ENCODE assay signal across 19 mouse cellular contexts in the genomic region with DNA sequence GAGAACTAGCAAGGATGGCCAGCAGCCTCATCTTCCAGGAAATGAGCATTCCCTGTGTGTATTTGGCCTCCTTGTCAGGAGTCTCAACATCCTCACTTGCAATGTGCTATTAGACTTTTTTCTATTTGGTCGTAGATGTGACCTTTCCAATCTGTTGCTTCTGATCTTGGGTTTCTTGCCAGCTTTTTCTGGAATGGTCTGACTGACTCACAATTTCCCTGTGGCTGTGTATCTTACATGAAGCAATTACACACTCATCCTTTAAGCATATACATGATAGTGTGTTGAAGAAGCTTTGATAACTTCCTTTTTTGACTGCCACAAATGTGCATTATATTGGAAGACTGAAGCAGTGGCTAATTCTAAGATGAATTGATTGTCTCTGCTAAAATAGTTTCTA.
DNase-seq lines count a peak whose midpoint lies in the region; TF ChIP-seq lines count a peak whose summit lies in the region.
"Had no signal": no experiment of that assay in that cellular context is flagged by ENCODE, and none has a peak within 500 bp of the region (broad histone marks: within the 10 kb centered on the region; RNA-seq: fewer than 3 reads in every experiment).

No protein-coding gene starts in this region.

- H3K79me2 ChIP-seq in myocyte (ENCODE audit: control insufficient read depth, insufficient read depth): no peaks in the 10 kb centered on the region

- H3K4me3 ChIP-seq in myocyte: no peak overlapping the region
- H3K4me3 ChIP-seq: gastrocnemius, adult 2 months; heart, embryonic 12.5 days; heart, embryonic 15.5 days had no signal

- intact Hi-C loops in left cerebral cortex, postnatal 36 days (cut with DNase I): no loop called here

- TF ChIP-seq POLR2A in myocyte (IDR thresholded peaks at IDR 0.05; ENCODE audit: insufficient read length, low read depth): no peak

- H3K27me3 ChIP-seq in myocyte (ENCODE audit: control insufficient read depth, insufficient read depth, insufficient read length): no peaks in the 10 kb centered on the region
- H3K27me3 ChIP-seq: heart, embryonic 12.5 days; heart, embryonic 15.5 days had no signal

- peak overlapping the region; percentile 57 for H3K4me2 ChIP-seq in myocyte (ENCODE audit: low read depth)
- H3K4me2 ChIP-seq: heart, embryonic 12.5 days; heart, embryonic 15.5 days; hindbrain, embryonic 14.5 days had no signal

- peaks cover 34% of the 10 kb centered on the region for H3K36me3 ChIP-seq in myocyte (ENCODE audit: control insufficient read depth, insufficient read depth)

- DNase-seq in adrenal gland, postnatal 36 days: peak; percentile 14 to 37
- no peak for DNase-seq in adrenal gland, adult 8-10 months
- DNase-seq in Muller cell, postnatal 12 days (ENCODE audit: inconsistent ontology term): peak; percentile 5
- DNase-seq in heart, postnatal 4 days: no peak
- DNase-seq in left cerebral cortex, postnatal 36 days (ENCODE audit: low spot score in 2 of 2): no peak
- DNase-seq: adrenal gland, postnatal 14 days; cerebellum, adult 18-20 months; cerebellum, adult 9-10 months; cerebellum, postnatal 14 days; forebrain, postnatal 0 days; gastrocnemius, adult 2 months; gastrocnemius, postnatal 14 days; heart, postnatal 10 days; heart, postnatal 36 days; kidney, adult 18-20 months had no signal

- no peak overlapping the region for H3ac ChIP-seq in myocyte (ENCODE audit: control insufficient read depth, insufficient read length)

TF ChIP-seq in myocyte, 11 proteins besides CTCF, POLR2A, EP300 and RAD21:
- TF ChIP-seq TCF12 (IDR thresholded peaks at IDR 0.05; ENCODE audit: insufficient read depth, poor library complexity, severe bottlenecking): no peak
- no peak for TF ChIP-seq MYOD1 (IDR thresholded peaks at IDR 0.05; ENCODE audit: control insufficient read depth in 1 of 3, insufficient read length in 2 of 3, low read depth in 2 of 3)
- TF ChIP-seq POLR2AphosphoS2 (IDR thresholded peaks at IDR 0.05; ENCODE audit: insufficient read length, low read depth): no peak
- no peak for TF ChIP-seq TCF3 (IDR thresholded peaks at IDR 0.05; ENCODE audit: insufficient read length, low read depth)
- no peak for TF ChIP-seq SRF (IDR thresholded peaks at IDR 0.05; ENCODE audit: control insufficient read depth, insufficient read length, low read depth)
- no peak for TF ChIP-seq E2F4 (IDR thresholded peaks at IDR 0.05; ENCODE audit: insufficient read depth)

Comparison
In these comparisons a context has a peak if more than half of its experiments do, and no peak if none do; other contexts are left out.
1. DNase-seq: peak in adrenal gland, postnatal 36 days (2 of 2) and Muller cell, postnatal 12 days (single experiment); none in adrenal gland, adult 8-10 months (single experiment), heart, postnatal 4 days (single experiment) and left cerebral cortex, postnatal 36 days (0 of 2).